Mouse (Mus musculus) cerebellum, adult 8-10 months (tissue): ENCODE data around the gene Lima1.
"Not testable (repeated sequence)": the region's sequence is repeated elsewhere in the genome, so short reads cannot be mapped to it uniquely, and the experiment has no call there.

Experiments
- DNase-seq: peaks from one replicate; pipeline ENCODE4 v3.0.0; 2022

The Lima1 gene

DNA sequence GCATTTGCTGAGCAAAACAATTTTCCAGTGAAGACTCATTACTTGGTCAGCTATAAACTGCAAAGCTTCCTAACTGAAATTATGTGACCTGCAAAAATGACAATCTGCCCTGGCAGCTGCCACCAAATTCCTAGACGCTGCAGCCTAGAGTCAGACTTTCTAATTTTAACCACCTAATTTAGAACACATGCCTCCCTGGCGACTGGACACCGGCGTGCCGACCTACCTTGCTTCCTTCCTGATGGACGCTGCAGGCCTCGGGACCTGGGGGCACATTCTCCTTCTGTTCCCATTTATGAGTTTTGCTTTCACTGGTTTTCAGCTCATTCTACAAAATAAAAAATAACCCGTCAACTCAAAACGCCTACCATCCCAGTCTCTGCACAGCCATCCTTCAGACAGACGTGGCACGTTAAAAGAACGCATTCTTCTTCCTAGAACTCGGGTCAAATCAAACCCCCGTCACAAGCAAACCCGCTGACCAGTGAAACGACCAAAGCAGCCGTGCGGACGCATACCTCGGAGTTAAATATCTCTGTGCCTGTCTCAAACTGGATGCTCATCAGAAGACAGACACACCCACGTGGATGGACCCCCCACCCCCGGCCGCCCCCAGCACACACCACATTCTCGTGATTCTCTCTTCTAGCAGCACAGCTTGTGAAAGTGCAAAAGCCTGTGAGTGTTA lies 73.2 kb downstream of the Lima1 start:
- peak; percentile 54 for DNase-seq

DNA sequence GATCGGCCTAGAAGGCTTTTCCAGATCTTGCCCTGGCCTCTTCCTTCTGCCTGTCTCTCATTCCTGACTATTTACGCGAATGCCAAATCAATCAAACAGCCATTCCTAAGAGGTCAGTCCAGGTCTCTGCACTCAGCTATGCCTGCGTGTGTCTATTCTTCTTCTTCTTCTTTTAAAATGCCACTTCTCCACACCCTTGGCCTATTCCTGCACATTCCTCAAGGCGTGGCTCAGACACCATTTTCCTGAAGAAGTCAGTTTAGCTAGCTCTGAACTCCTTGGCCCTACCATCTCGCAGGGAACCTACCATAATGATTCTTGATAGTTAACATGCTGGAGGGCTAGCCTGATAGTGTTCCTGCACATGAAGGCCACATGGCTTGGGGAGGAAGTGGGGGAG lies 75.5 kb downstream of the Lima1 start:
- no peak for DNase-seq

DNA sequence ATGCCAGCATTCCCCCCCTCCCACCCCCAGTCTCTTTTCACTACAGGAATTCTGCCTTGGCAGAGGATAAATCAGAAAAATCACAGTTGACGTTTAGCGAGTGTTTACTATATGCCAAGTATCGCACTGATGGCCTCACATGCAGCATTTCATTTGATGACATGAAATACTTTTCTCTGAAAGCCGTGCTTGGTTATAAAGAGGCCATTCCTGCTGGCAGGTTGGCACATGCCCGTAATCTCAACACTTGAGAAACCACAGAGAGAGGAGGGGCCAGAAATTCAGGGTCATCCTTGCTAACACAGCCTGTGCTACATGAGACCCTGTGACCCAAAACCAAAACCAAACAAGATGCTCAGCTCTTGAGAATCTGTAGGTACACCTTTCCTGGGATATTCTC lies 77.4 kb downstream of the Lima1 start:
- DNase-seq: no peak

DNA sequence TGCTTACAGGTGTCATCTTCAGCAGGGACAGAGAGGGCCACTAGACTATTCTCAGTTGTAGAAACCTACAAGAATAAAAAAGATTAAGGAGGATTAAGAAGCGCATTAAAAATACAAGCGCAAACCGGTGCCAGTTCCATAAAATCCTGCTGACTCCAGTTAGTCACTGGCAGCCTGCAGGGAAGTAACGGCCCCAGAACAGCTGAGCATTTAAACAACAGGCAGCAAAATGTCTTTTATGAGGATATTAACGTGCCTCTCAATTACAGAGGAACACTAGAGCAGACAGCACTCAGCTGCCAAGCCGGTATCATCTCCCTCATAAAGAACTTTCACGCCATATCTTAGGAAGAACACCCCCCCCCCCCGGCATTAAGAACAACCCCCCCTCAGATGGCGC lies 78.5 kb downstream of the Lima1 start:
- no peak for DNase-seq

DNA sequence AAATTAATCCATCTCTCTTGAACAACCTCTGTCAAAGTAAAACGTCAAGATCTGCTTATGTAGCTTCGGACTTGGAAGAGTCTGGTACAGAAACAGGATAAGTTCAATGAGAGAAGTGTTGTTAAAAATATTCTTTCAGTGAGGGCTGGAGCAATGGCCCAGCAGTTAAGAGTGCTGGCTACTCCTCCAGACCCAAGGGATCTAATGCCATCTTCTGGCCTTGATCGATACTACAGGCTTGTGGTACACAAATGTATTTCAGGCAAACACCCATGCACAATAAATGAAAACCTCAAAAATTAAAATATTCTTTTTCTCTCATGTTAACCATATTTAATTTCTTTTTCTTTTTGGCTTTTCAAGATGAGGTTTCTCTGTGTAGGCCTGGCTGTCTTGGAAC lies 79.2 kb downstream of the Lima1 start:
- DNase-seq: no peak

DNA sequence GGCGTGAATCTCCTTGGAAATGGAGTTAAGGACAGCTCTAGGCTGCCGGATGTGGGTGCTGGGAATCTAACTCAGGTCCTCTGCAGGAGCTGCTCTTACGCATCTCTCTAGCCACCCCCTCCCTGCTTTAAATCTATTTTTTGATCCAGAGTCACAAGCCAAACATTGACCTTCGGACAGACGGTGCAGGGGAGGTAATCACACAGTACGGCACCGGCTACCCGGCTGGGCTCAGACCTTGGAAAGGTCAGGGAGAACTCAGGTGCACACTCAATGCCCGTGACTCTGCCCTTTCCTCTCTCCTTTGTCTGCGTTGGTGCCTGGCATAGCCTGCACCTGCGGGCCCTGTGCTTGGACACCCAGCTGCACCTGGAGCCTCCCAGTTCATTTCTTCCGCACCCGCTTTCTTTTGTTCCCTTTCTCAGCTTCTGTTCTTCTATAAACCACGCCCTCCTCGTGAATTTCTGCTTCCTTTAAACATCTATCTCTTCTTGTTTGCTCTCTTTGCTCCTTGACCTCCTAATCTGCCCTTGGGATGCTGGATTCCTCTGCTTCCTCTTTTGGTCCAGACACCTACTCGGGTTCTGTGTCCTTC lies 82.9 kb downstream of the Lima1 start:
- no peak for DNase-seq

DNA sequence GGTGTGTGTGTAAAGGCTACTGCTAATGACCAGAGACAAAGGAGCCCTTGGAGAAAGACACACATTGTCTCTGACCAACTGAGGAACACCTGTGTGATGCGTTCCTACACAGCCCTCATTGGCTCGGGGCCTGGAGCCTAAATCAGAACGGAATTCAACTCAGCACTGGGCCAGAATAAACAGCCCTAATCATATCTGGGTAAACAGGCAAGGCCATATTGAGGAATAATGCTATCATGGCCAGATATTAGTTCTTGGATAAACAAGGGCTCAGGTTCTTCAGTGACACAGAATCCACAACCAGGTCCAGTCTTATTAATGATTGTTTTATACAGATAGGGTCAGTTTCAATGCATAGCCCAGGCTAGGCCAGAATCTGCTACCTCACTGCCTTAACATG lies 84.3 kb downstream of the Lima1 start:
- DNase-seq: no peak

DNA sequence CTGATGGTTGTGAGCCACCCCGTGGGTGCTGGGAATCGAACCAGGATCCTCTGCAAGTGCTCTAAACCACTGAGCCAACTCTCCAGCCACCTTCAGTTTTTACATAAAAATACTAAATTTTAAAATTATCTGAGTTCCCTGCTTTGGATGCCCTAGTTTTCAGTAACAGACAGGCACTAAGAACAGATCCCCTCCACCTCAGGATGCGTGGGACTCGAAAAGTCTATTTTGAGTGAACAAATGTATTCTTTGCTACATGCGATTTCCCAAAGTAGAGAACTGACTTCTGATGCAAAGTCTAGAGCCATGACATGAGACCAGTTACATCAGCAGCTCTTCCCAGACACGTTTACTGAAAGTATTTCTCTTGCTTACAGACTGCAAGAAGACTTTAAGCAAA lies 84.8 kb downstream of the Lima1 start:
- no peak for DNase-seq

DNA sequence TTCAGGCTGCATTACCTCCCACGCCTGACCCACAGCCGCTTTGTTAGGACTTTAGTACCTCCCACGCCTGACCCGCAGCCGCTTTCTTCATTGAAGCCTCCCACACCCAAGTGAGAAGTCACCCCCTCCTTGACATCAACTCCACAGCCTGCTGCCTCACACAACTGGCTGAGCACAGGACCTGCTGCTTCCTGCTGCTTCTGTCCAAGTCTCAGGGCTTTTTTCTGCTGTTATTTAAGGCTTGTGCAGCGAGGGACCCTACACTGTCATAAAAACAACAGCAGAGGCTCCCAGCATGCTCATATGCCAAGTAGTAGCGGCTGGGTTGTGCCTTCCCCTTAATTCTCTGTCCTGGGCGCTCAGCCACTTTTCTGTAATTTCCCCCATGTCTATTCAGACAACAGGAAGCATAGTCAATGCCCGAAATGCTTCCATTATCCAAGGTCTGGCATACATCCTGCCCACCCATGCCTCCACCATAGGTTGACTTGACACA lies 87.6 kb downstream of the Lima1 start:
- no peak for DNase-seq

DNA sequence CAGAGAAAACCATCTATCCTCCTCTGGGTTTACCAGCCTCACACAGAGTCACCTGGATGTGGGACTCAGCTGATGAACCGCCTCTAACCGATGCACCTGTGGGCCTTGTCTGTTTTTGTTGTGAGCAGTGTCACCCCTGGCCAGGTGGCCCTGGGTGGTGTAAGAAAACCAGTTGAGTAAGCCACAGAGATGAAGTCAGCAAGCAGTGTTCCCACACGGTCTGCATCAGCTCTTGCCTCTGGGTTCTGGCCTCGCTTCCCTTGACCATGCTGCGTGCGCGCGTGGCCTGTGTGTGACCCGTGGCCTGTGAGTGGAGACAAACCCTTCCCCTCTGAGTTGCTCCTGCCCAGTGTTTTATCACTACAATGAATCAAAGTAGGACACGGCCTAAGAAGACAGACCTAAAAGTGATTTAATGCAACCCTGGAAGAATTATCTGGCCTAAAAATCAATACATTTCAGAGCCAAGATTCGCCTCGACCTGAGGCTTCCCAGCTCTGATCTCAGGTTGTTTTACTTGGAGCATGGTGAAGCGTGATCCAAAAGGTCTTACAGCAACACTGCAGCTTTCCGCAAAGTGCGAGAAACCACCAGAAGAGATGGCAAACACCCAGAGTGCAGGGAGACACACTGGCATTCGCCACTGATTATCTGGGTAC lies 96.5 kb downstream of the Lima1 start:
- no peak for DNase-seq

DNA sequence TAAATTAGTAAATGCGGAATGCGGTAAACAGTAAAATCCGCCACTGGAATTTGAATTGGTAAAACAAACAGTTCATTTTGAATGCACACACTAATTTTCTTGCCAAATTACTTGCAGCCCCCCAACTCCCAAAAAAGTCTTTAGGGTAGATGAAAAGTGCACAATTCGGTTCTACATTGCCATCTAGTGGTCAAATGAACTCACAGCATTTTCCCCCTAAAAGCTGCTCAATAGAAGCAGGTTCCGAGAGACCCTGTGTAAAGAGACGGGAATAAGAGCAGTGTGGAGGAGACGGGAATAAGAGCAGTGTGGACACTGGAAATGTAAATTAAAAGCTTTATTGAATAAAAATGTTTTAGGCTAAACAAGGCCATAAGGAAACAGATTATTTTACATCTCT lies 97.1 kb downstream of the Lima1 start:
- peak; percentile 45 for DNase-seq

DNA sequence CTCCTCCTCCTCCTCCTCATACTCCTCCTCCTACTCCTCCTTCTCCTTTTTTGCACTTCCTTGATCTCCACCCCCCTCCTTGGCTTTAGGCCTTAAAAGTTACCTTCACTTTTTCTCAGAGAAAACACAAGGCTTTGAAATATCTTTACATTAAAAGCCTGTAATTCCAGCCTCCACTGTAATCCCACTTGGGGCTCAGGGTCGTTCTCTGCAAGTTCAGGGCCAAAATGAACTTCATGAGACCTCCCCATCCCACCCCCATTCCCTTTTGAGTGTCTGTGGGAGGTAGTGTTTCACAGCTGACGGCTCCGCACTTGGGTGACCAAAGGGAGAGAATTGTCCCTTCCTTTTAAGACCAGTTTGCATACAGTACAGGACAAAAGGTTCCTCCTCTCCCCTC lies 102.3 kb downstream of the Lima1 start:
- no peak for DNase-seq

DNA sequence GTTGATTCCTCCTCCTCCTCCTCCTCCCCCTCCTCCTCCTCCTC lies 102.6 kb downstream of the Lima1 start, which contains the start of gene Cers5:
Gene Cers5 (minus strand): TSS at position 5 of the 44 bp plus-strand sequence.
- DNase-seq: not testable (repeated sequence)

DNA sequence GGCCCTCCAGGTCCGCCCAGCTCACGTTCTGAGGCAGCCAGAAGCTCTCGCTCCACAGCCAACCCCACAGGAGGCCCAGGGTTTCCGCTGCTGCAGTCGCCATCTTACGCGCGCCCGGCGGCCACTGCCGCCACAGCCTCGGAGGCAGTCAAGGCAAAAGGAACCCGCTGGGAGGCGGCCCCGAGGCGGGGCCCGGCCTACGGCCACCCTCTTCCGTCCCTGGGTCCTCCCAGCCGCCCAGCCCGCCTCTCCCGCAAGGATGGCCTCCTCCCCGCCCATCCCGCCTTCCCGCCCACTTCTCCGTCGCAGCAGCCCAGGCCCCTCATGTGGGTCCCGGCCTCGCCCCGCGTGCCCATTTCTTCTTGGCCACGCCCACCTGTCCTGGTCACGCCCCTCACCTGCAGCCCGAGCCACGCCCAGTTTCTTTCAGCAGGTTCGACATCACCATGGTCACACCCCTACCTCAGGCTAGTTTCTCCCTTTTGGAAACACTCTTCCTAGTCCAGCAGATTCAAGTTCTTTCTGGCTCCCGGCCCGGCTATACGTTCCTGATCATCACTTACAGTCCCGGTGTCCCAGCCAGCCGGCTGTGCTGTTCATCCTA lies 102.9 kb downstream of the Lima1 start:
- peak; percentile 78 for DNase-seq

DNA sequence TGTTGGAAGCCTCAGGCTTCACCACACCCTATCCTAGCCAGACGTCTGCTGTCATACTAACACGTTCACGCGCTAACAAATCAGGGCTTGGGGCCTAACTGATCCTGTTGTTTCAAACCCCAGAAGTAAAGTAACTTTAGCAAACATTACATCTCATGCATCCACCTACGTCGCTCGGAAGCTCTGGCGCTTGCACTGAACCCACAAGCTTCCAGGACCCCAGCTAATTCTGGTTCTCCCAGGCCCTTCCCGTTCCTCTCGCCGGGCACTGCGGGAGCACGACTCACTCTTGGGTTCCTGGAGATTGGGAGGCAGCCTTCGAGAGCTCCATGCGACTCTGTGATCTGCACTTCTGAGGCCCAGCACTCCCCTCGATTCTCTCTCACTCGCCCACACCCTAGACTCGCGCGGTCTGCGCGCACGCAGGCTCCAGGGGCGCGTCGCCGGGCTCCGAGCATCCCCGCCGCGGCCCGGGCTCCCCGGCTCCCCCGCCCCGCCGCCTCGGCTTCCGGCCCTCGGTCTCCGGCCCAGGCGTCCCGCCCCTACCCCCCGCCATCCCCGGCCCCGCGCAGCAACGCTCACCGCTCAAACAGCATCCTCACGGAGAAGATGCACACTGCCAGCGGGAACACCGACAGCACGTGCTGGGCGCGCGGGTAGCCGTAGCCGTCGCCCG lies 103.5 kb downstream of the Lima1 start:
- DNase-seq: peak; percentile 46

DNA sequence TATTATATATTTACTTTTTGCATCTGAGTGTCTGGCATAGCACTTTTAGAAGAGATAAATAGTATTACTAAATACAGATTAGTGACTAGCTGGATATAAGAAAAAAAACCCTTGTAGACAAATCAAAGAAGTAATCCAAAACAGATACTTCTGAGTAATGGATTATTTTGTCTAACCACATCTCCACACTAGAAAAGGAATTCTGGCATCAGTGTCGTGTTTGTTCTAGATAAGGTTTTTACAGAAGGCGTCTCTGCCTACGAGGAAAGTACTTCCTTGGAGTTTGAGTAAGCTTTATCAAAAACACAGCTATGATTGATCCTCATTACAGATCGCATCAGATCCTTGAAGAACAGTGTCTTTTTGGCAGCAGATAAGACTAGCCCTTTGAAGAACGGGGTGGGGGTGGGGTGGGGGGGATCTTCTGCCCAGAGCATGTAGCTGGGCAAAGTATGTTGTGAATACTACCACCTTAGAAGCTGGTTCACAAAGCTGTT lies 104.2 kb downstream of the Lima1 start:
- DNase-seq: no peak

DNA sequence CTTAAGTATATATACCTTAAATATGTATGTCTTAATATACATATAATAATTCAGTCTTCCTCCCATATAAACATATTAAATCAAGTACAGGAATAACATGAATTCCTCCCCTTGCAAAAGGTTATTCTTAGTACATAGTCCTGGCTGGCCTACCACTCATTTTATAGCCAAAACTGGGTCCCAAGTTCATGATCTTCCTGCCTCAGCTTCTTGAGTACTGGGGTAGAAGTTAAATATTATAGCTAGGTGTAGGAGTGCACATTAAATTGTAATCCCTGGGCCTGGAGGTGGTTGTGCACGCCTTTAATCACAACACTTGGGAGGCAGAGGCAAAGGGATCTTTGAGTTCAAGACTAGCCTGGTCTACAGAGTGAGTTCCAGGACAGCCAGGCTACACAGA lies 106.5 kb downstream of the Lima1 start:
- DNase-seq: no peak

DNA sequence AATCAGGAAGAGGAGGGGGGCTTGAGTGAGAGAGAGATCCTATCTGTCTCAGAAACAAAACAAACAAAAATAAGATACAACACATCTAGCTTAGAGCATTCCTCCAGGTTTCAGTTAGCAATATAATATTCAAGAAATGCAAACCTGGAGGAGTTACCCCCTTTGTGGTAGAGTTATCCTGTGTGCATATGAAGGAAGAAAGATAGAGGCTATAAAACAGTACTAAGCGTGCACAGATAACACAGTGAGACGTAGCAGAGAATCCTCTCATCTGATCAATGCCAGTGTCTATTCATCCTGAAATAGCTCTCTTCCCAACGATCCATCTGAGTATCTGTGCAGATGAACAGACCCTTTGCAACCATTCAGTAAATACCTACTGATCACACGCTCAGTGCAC lies 107.8 kb downstream of the Lima1 start:
- no peak for DNase-seq

DNA sequence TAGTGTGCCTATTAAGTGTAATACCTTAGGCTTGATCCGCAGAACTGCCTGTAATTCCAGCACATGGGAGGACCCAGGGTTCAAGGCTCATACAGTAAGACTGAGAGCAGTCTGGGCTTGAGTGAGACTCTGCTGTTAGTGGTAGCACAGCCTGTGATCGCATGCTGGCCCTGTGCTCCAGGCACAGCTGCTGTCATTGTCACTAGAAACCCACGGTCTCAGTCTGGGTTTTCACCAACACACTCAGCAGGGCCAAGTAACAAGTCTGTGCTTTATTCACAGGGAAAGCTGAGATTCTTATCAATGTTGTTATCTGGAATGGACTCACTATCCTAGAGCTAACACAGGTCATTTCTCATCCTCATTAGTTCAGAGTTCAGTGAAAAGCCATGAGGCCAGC lies 121.1 kb downstream of the Lima1 start:
- DNase-seq: no peak

DNA sequence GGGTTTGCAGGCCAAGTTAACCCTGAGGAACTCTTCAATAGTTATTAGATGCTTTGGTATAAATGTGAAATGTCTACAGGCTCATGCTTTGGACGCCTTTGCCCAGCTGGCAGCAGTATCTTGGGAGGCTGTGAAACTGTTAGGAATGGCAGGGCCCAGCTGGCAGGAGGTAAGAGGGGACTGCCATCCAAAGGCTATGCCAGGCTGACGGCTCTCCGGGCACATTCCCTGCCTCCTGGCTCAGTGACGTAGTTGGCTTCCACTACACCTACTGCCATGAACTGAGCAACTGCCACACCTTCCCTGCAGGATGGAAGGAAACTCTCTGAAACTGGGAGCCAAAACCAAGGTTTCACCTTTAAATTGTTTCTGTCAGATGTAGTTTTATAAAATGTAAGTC lies 135.0 kb downstream of the Lima1 start:
- no peak for DNase-seq

DNA sequence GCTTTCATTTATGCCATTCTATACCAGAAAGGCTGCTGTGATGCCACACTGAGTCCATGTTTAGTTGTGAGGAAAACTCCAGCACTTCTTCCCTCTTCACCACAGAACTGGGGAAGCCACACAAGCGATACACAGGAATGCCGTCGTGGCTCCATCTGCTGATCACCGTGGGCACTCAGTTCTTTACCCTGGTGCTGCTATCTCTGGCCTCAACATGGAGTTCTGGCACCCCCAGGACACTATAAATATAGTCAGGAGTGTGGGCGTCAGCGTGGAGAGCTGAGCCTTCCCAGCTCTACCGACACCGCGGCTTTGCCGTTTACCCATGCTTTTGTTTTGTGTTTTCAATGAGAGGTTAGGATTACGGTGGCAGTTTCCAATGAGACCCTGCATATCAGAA lies 138.6 kb downstream of the Lima1 start:
- DNase-seq: no peak

DNA sequence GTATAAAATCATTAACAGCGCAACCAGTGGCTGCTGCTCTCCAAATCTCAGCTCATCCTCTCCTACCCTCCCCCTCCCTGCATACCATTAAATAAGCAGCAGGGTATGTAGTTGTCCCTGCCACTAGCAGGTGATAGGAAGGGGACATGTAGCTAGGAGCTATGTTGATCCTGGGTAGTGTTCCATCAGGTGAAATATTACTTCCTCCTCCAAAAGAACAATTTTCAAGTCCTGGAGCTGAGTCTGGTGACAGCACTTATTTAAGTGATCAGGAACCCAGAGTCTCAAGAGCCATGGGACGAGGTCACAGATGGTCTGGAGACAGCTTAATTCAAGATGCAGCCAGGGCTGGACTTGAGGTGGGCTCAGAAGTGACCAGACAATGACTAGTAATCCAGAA lies 139.6 kb downstream of the Lima1 start:
- peak; percentile 100 for DNase-seq

DNA sequence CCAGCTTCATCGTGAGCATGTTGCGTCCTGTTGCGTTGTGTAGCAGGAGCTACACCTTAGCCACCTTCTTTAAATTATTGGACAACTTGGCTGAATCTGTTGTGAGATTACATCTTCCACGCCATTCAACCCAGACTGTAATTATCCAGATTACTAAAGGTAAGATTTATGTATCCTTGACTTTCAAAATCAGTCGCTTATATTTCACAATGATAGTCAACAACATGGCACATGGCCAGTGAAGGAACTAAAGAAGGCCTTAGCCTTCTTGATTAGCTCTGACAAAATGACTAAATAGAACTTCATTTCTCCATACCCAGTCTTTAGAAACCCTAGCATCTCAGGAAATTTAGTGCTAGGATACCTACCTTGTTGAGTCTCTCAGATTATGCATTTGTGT lies 142.1 kb downstream of the Lima1 start:
- no peak for DNase-seq

DNA sequence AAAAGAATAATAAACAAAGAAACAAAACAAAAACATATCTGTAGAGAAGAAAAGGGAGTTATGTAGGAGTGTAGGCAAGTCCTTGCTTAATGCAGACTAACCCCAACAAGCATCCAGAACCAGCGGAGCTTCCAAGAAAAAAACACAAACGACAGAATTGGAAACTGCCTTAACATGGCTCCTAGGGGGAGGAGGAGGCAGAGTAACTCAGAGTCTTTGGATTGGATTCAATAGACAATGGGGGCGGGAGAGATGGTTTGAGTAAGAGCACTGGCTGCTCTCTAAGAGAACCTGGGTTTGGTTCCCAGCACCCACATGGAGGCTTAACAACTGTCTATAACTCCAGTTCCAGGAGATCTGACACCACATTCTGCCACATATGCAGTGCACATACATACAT lies 143.6 kb downstream of the Lima1 start:
- no peak for DNase-seq
